Mouse (Mus musculus): ENCODE results near the gene Tnfsf15. TPM values are rescaled to one million over a fixed set of nuclear protein-coding genes. Genes with fewer than 3 reads are reported as not detected.

Gene Tnfsf15
- total RNA-seq, 2 experiments from 2014 or later = 0.17 to 0.39 TPM

DNA sequence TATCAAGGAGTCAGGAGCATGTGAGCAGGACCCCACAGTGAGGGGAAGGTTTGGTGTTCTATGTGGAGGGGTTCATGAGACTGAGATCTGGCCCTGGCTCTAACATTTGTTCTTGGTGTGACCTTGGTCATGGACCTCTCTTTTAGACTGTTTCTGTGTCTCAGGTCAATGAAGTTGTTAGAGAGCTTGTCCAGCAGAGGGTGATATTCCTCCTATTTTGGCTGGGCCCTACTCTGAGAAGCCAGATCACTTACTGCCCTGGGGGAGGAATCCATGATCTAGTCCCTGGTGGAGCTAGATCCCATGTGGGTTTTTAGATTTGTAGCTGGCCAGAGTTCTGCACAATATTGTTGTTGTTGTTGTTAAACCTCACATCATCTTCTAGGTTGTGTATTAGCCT lies 58.8 kb downstream of the Tnfsf15 start:
- no peak for DNase-seq (ENCODE audit: low spot score in 2 of 2)

DNA sequence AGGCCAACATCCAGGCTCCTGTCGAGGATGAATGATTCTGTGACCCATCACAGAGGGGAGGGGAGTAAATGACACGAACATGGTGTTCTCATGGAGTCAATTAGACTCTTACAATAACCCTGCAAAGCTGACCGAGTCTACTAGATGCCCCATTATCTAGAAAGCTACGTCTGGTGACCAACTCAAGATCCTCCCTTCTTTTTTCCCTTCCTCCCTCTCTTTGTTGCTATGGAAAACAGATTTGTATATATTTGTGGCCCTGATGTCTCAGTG lies 59.7 kb downstream of the Tnfsf15 start:
- no peak for DNase-seq (ENCODE audit: low spot score in 2 of 2)

DNA sequence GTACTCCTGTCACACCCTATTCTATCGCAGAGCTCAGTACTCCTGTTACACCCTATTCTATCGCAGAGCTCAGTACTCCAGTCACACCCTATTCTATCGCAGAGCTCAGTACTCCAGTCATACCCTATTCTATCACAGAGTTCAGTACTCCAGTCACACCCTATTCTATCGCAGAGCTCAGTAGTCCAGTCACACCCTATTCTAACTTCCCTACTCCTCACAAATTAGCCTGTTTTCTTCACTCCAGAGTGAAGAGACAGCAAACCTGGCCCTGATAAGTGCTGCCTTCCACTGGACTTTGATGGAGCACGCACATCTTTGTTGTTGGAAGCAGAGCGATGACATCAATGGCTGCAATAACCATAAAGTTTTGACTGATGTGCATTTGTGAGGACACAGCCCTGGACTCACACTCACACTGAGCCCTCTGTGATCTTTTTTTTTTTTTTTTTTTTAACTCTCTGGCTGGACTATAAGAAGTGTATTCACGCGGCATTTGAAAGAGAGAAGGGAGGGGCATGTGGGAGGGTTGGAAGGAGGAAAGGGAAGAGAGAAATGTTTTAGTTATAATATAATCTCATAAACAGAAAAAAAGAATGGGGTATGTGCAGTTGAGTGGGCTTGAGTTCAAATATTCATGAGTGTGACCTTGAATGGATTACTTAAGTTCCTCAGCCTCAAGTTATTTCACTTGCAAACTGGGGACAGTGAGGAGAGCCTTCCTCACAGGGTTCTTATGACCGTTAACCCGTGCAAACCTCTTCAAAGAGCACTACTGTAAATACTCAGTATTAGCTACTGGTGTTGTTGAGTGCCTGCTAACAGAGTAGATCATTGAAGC lies 60.3 kb downstream of the Tnfsf15 start:
- no peak for DNase-seq (ENCODE audit: low spot score in 2 of 2)

DNA sequence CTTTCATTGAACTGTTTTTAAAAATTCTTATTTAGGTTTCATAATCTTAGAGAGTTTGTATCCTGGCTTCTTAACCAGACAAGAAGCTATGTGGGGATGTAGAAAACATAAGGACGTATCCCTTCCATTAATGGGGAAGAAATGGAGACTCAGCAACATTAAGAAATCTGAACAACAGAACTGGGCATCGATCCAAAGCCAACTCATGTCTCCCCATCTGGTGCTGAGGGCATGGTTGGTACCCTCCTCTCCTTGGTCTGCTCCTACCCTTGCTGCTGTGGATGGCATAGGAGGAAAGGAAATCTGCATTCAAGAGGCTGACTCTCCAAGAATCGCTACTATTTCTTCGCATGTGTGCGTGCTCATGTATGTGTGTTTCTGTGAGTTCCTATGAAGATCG lies 61.2 kb downstream of the Tnfsf15 start:
- no peak for DNase-seq (ENCODE audit: low spot score in 2 of 2)

DNA sequence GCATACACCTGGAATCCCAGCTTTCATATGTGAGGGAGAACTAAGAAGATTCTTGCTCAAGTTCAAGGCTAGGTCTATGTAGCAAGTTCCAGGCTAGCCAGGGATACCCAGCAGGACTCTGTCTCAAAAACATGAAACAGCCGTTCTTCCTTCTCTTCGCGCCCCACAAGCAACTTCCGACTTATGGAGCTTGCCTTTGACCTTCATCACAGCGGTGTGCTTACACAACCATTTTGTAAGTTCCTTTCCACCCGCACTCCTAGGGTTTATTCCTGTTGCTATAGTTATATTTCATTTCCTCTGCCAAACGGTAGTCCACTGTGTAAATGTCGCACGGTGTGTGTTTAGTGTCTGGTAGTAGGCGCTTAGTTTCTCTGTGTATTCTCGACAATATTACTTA lies 61.9 kb downstream of the Tnfsf15 start:
- DNase-seq (ENCODE audit: low spot score in 2 of 2) = no peak

DNA sequence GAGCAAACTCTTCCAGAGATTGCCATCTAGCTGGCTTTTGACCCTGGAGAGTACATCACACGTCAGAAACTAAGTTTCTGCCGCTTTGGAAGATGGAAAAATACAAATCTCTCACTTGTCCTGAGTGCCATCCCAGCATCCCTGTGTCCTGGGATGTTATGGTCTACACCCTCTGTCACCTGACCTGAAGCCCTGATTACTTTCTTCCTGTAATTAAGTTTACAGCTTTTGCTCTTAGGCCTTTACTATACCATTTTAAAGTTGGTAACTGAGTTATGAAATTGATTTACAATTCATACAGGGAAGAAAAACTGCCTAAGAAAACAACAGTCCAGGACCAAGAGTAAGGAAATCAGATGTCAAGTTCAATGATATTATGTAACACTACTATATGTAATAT lies 62.5 kb downstream of the Tnfsf15 start:
- DNase-seq (ENCODE audit: low spot score in 2 of 2) = no peak

DNA sequence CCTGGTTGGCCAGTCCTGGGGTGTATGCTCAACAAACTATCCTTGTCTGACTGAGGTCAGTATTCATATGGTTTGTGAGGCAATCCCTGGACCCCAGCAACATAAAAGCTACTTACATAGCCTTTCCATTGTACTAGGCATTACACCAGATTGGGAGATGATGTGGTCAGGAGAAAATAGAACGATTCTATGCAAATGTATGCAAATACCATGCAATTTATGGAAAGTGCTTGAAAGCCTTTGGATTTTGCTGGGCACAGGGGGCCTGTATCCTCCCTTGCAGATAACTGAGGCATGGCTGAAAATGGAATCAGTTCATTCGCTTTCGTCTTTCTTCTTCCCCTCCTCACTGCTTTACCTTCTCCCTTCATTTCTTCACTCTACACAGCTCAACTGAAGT lies 63.4 kb downstream of the Tnfsf15 start:
- DNase-seq (ENCODE audit: low spot score in 2 of 2) = no peak

Other genes with a start within 250 kb of the Tnfsf15 start
- gene Whrn, start 249.1 kb downstream of the Tnfsf15 start, total RNA-seq (2021) = 10 to 100 TPM; 22.6 to 26.4 TPM
- gene Atp6v1g1, start 200.3 kb downstream of the Tnfsf15 start, total RNA-seq (2021) = 100 to 1,000 TPM; 148 TPM
- 10 to 100 TPM; 10.8 to 14.2 TPM for gene Tmem268, start 186.3 kb downstream of the Tnfsf15 start, total RNA-seq (2021)
- not detected for gene Gm11213, start 139.9 kb downstream of the Tnfsf15 start, total RNA-seq (2021)
- gene Tex48, start 122.7 kb downstream of the Tnfsf15 start, total RNA-seq (2021) = not detected
- not detected for gene Gm11214, start 81.7 kb downstream of the Tnfsf15 start, total RNA-seq (2021)
- gene Tnfsf8, start 116.2 kb upstream of the Tnfsf15 start, total RNA-seq (2021) = not detected

Data from adrenal gland, postnatal 4 days (tissue).